In the genomic region with DNA sequence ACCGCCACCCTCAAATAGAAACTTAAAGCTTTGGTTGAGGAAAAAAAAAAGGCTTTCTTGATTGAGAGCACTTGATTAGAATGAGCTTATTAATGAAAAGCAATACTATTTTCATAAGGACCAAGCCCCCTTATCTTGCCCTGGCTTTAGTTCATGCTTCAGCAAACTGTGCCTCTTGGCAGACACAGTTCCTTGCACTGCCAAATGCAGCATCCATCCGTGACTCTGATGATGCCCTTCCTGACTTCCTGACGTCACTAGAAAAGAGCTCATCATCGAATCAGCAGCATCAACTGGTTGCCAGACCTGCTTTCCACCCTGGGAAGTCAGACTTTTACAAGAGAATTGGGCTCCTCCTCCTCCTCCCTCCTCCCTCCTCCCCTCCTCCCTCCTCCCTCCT, we compare ENCODE assay signal across 19 mouse cellular contexts.
"Had no signal": no experiment of that assay in that cellular context is flagged by ENCODE, and none has a peak within 500 bp of the region (broad histone marks: within the 10 kb centered on the region; RNA-seq: fewer than 3 reads in every experiment).

No protein-coding gene starts in this region.

- H3K9me3 ChIP-seq: lung, embryonic 15.5 days; midbrain, embryonic 10.5 days; midbrain, embryonic 12.5 days; neural tube, embryonic 13.5 days; neural tube, embryonic 15.5 days had no signal

- H3K4me2 ChIP-seq: lung, embryonic 15.5 days; midbrain, embryonic 12.5 days; neural tube, embryonic 13.5 days; neural tube, embryonic 15.5 days had no signal

- DNase-seq: lung, adult 18-20 months; lung, postnatal 4 days; midbrain, embryonic 14.5 days; retina, postnatal 1 day; right cerebral cortex, adult 18-20 months; right cerebral cortex, postnatal 25 days; right cerebral cortex, postnatal 4 days; spleen, adult 18-20 months; thymus, adult 18-20 months; thymus, postnatal 14 days; thymus, postnatal 36 days had no signal

- H3K4me1 ChIP-seq: lung, embryonic 15.5 days; neural tube, embryonic 13.5 days; neural tube, embryonic 15.5 days had no signal

- H3K4me3 ChIP-seq: lung, embryonic 15.5 days; midbrain, embryonic 10.5 days; midbrain, embryonic 12.5 days; myocyte; neural tube, embryonic 13.5 days; neural tube, embryonic 15.5 days had no signal

- ATAC-seq: lung, postnatal 0 days; midbrain, embryonic 16.5 days had no signal

- H3K36me3 ChIP-seq: lung, embryonic 15.5 days; midbrain, embryonic 10.5 days; midbrain, embryonic 12.5 days; neural tube, embryonic 13.5 days; neural tube, embryonic 15.5 days had no signal

- H3K9ac ChIP-seq: lung, embryonic 15.5 days; midbrain, embryonic 12.5 days; neural tube, embryonic 13.5 days; neural tube, embryonic 15.5 days had no signal

- H3K27ac ChIP-seq: lung, embryonic 15.5 days; midbrain, embryonic 10.5 days; midbrain, embryonic 12.5 days; neural tube, embryonic 13.5 days; neural tube, embryonic 15.5 days had no signal

- H3K27me3 ChIP-seq: lung, embryonic 15.5 days; midbrain, embryonic 12.5 days; neural tube, embryonic 13.5 days; neural tube, embryonic 15.5 days had no signal
